Mouse (Mus musculus) erythroblast, adult 5-6 weeks (primary cell): ENCODE data around the gene Figla. TPM values are rescaled to one million over a fixed set of nuclear protein-coding genes. Genes with fewer than 3 reads are reported as not detected.

Experiments
- ATAC-seq: replicated peaks from 2 replicates; pipeline ENCODE4 v1.8.0; 2016; ENCODE audit warnings: moderate number of reproducible peaks, mild to moderate bottlenecking, moderate TSS enrichment, inconsistent platforms; ENCODE audit not compliant: poor library complexity, low FRiP score, severe bottlenecking
- total RNA-seq, 2 experiments: library from RNA; stranded (forward) in 1 of 2; stranded (reverse) in 1 of 2; fragments of 150-400 nt in 1 of 2; fragments of 200-764, 138-1000 nt in 1 of 2; gene quantifications; 2 replicates each; pipeline versions ENCODE4 v1.2.3 to v1.2.4; 2015 to 2017; ENCODE audit warnings: low replicate concordance in 2 of 2

Gene Figla
- total RNA-seq, 2 experiments from 2014 or later = not detected

GRCm38 (mm10) chr6:86064318-86065016 is 48.5 kb downstream of the Figla start:
- ATAC-seq = no peak

GRCm38 (mm10) chr6:86066727-86067126 is 50.8 kb downstream of the Figla start:
- no peak for ATAC-seq

GRCm38 (mm10) chr6:86067145-86067544 is 51.2 kb downstream of the Figla start:
- no peak for ATAC-seq

GRCm38 (mm10) chr6:86069009-86069408 is 53.0 kb downstream of the Figla start:
- ATAC-seq = no peak

- ATAC-seq = no peak; the same call in 1 of the 2 replicates
Measured at GRCm38 (mm10) chr6:86069856-86070255, 53.9 kb downstream of the Figla start.

GRCm38 (mm10) chr6:86070277-86070676 is 54.3 kb downstream of the Figla start:
- ATAC-seq = no peak

Other genes starting within 250 kb of the Figla start
- gene Nat8f6, start 195.2 kb upstream of the Figla start, total RNA-seq (2015; ENCODE audit: low replicate concordance) = not detected in 2 replicates
- 1.3 TPM in 1 of 2 replicates, not detected in the other for gene Nat8f6, start 195.2 kb upstream of the Figla start, total RNA-seq (2017; ENCODE audit: low replicate concordance)
- not detected in 2 replicates for gene Nat8f5, start 195.2 kb upstream of the Figla start, total RNA-seq (2015; ENCODE audit: low replicate concordance)
- gene Nat8f5, start 195.2 kb upstream of the Figla start, total RNA-seq (2017; ENCODE audit: low replicate concordance) = not detected in 2 replicates
- gene Nat8, start 184.1 kb upstream of the Figla start, total RNA-seq (2015; ENCODE audit: low replicate concordance) = not detected in 2 replicates
- gene Nat8, start 184.1 kb upstream of the Figla start, total RNA-seq (2017; ENCODE audit: low replicate concordance) = not detected in 2 replicates
- gene Nat8f2, start 147.0 kb upstream of the Figla start, total RNA-seq (2015; ENCODE audit: low replicate concordance) = not detected in 2 replicates
- gene Nat8f2, start 147.0 kb upstream of the Figla start, total RNA-seq (2017; ENCODE audit: low replicate concordance) = not detected in 2 replicates
- gene Nat8f4, start 111.3 kb upstream of the Figla start, total RNA-seq (2015; ENCODE audit: low replicate concordance) = not detected in 2 replicates
- 0.56 TPM in 1 of 2 replicates, not detected in the other for gene Nat8f4, start 111.3 kb upstream of the Figla start, total RNA-seq (2017; ENCODE audit: low replicate concordance)
- 7.3 and 10.4 TPM in 2 replicates for gene Tprkb, start 104.3 kb upstream of the Figla start, total RNA-seq (2015; ENCODE audit: low replicate concordance)
- 4.3 and 11.9 TPM in 2 replicates for gene Tprkb, start 104.3 kb upstream of the Figla start, total RNA-seq (2017; ENCODE audit: low replicate concordance)
- gene Nat8f1, start 100.5 kb upstream of the Figla start, total RNA-seq (2015; ENCODE audit: low replicate concordance) = not detected in 2 replicates
- 0.42 and 4.8 TPM in 2 replicates for gene Nat8f1, start 100.5 kb upstream of the Figla start, total RNA-seq (2017; ENCODE audit: low replicate concordance)
- gene Dusp11, start 54.5 kb upstream of the Figla start, total RNA-seq (2015; ENCODE audit: low replicate concordance) = 64.8 and 77.0 TPM in 2 replicates
- 34.7 and 35.2 TPM in 2 replicates for gene Dusp11, start 54.5 kb upstream of the Figla start, total RNA-seq (2017; ENCODE audit: low replicate concordance)
- 126 and 151 TPM in 2 replicates for gene Add2, start 12.5 kb downstream of the Figla start, total RNA-seq (2015; ENCODE audit: low replicate concordance)
- 256 and 310 TPM in 2 replicates for gene Add2, start 12.5 kb downstream of the Figla start, total RNA-seq (2017; ENCODE audit: low replicate concordance)
- not detected in 2 replicates for gene Tgfa, start 179.1 kb downstream of the Figla start, total RNA-seq (2015; ENCODE audit: low replicate concordance)
- gene Tgfa, start 179.1 kb downstream of the Figla start, total RNA-seq (2017; ENCODE audit: low replicate concordance) = not detected in 2 replicates